ENCODE assay signal across 23 mouse cellular contexts in genomic region chr14:9319842-9320241, GRCm38 (mm10).
A peak's percentile ranks its signal among the peaks of the same experiment; 100 is the strongest.
DNase-seq lines count a peak whose midpoint lies in the region; ATAC-seq lines count a peak whose summit lies in the region.
"Had no signal": no experiment of that assay in that cellular context is flagged by ENCODE, and none has a peak within 500 bp of the region (broad histone marks: within the 10 kb centered on the region; RNA-seq: fewer than 3 reads in every experiment).

No protein-coding gene starts in this region.

- H3K4me1 ChIP-seq in hindbrain, embryonic 12.5 days, result no peaks in the 10 kb centered on the region
- H3K4me1 ChIP-seq: hindbrain, embryonic 13.5 days; liver, embryonic 12.5 days; midbrain, embryonic 13.5 days had no signal

- 76% methylated on average over 4 of the region's 4 CpGs for WGBS in hindbrain, embryonic 12.5 days

- ATAC-seq in hindbrain, embryonic 12.5 days (ENCODE audit: low FRiP score), result no peak
- ATAC-seq: inflammation-experienced regulatory T-cells, adult 6 months; liver, embryonic 12.5 days; midbrain, embryonic 13.5 days had no signal

- no peaks in the 10 kb centered on the region for H3K27me3 ChIP-seq in hindbrain, embryonic 12.5 days
- H3K27me3 ChIP-seq: heart, embryonic 13.5 days; hindbrain, embryonic 13.5 days; liver, embryonic 12.5 days; midbrain, embryonic 13.5 days had no signal

- H3K4me3 ChIP-seq in hindbrain, embryonic 12.5 days, result no peak overlapping the region
- H3K4me3 ChIP-seq: heart, embryonic 13.5 days; hindbrain, embryonic 13.5 days; left cerebral cortex, adult 2 months; liver, embryonic 12.5 days; midbrain, embryonic 13.5 days had no signal

- no peak overlapping the region for H3K9ac ChIP-seq in hindbrain, embryonic 12.5 days
- H3K9ac ChIP-seq: heart, embryonic 13.5 days; hindbrain, embryonic 13.5 days; liver, embryonic 12.5 days; midbrain, embryonic 13.5 days had no signal

- no peak overlapping the region for H3K4me2 ChIP-seq in hindbrain, embryonic 12.5 days (replicated peaks)
- H3K4me2 ChIP-seq: heart, embryonic 13.5 days; hindbrain, embryonic 13.5 days; liver, embryonic 12.5 days; midbrain, embryonic 13.5 days had no signal

- peak; percentile 9 for DNase-seq in heart, postnatal 4 days
- DNase-seq in heart, adult 8-10 months (ENCODE audit: low spot score), result no peak
- DNase-seq in 3T3-L1 (ENCODE audit: low read depth, low spot score) (peak; percentile 91), R1 (ENCODE audit: low read depth, low spot score) (peak; percentile 37)
- peak; percentile 19 for DNase-seq in fibroblast of lung, adult 2 months (ENCODE audit: low read depth)
- no peak for DNase-seq in layer of hippocampus, adult 11-12 months (ENCODE audit: low spot score)
- DNase-seq: adrenal gland, postnatal 36 days; cerebellum, adult 18-20 months; cerebellum, postnatal 25 days; kidney, adult 2 months; kidney, postnatal 36 days; layer of hippocampus, adult 9-11 months; left cerebral cortex, postnatal 4 days; lung, adult 2 months; right cerebral cortex, postnatal 25 days; thymus, adult 2 months had no signal

- H3K9me3 ChIP-seq in hindbrain, embryonic 12.5 days (replicated peaks), result no peaks in the 10 kb centered on the region
- H3K9me3 ChIP-seq: heart, embryonic 13.5 days; hindbrain, embryonic 13.5 days; liver, embryonic 12.5 days; midbrain, embryonic 13.5 days had no signal

- no peaks in the 10 kb centered on the region for H3K36me3 ChIP-seq in hindbrain, embryonic 12.5 days
- H3K36me3 ChIP-seq: heart, embryonic 13.5 days; hindbrain, embryonic 13.5 days; liver, embryonic 12.5 days; midbrain, embryonic 13.5 days had no signal

- H3K27ac ChIP-seq in hindbrain, embryonic 12.5 days, result no peak overlapping the region
- H3K27ac ChIP-seq: heart, embryonic 13.5 days; hindbrain, embryonic 13.5 days; left cerebral cortex, adult 2 months; liver, embryonic 12.5 days; midbrain, embryonic 13.5 days had no signal

Comparison
In these comparisons a context has a peak if more than half of its experiments do, and no peak if none do; other contexts are left out.
1. DNase-seq: peak in heart, postnatal 4 days (single experiment), 3T3-L1 (single experiment), R1 (single experiment) and fibroblast of lung, adult 2 months (single experiment); none in heart, adult 8-10 months (single experiment) and layer of hippocampus, adult 11-12 months (single experiment).